Mouse (Mus musculus) intestine, postnatal 0 days (tissue): Measurements from ENCODE around the gene Cd6. TPM values are rescaled to one million over a fixed set of nuclear protein-coding genes. Genes with fewer than 3 reads are reported as not detected.

Experiments
- ATAC-seq: fragments of 200-750 bp; cut with Nextera tagmentation; 2 replicates; pipeline ENCODE4 v1.8.0; 2017; ENCODE audit warnings: mild to moderate bottlenecking, moderate TSS enrichment, moderate library complexity
- H3K27ac ChIP-seq: fragments of 300-500 bp; sonication (generic); 2 replicates; pipeline ENCODE4 v1.5.1; 2014; ENCODE audit warnings: mild to moderate bottlenecking, low read depth, low read length, moderate library complexity
- H3K27me3 ChIP-seq: fragments of 300-500 bp; sonication (generic); replicated peaks from 2 replicates; pipeline ENCODE4 v1.6.1; 2014; ENCODE audit warnings: low read length, mixed read lengths; ENCODE audit not compliant: control insufficient read depth, insufficient read depth
- H3K36me3 ChIP-seq: fragments of 300-500 bp; sonication (generic); 2 replicates; pipeline ENCODE4 v1.6.1; 2014; ENCODE audit warnings: mild to moderate bottlenecking, moderate library complexity; ENCODE audit not compliant: control insufficient read depth, insufficient read depth
- H3K4me1 ChIP-seq: fragments of 300-500 bp; sonication (generic); replicated peaks from 2 replicates; pipeline ENCODE4 v1.6.1; 2014; ENCODE audit warnings: antibody characterized with exemption, low read length, mixed read lengths; ENCODE audit not compliant: control insufficient read depth, insufficient read depth
- H3K4me2 ChIP-seq: fragments of 300-500 bp; sonication (generic); replicated peaks from 2 replicates; pipeline ENCODE4 v1.6.1; 2014; ENCODE audit warnings: low read depth, mild to moderate bottlenecking, moderate library complexity
- H3K4me3 ChIP-seq: fragments of 300-500 bp; sonication (generic); 2 replicates; pipeline ENCODE4 v1.5.1; 2014; ENCODE audit warnings: low read depth, low read length
- H3K9ac ChIP-seq: fragments of 300-500 bp; sonication (generic); 2 replicates; pipeline ENCODE4 v1.6.1; 2014; ENCODE audit warnings: mild to moderate bottlenecking, low read depth, low read length
- H3K9me3 ChIP-seq: fragments of 300-500 bp; sonication (generic); 2 replicates; pipeline ENCODE4 v1.6.1; 2016; ENCODE audit warnings: mixed run types; ENCODE audit not compliant: control insufficient read depth
- CTCF ChIP-seq: sonication (generic); IDR thresholded peaks from 2 replicates; pipeline ENCODE4 v1.5.1; 2016; ENCODE audit warnings: low read depth, mild to moderate bottlenecking, control low read depth, antibody characterized with exemption, moderate library complexity
- WGBS: fragments of 180-500 bp; shearing (Covaris S2); extraction: QIAGEN DNeasy Blood & Tissue Kit; methylation state at CpG from one replicate; pipeline ENCODE4 v1.1.7; 2014; 5-methylcytosine and 5-hydroxymethylcytosine counted together
- polyA plus RNA-seq: library from polyadenylated mRNA; unstranded; fragments of >200 nt; fragmentation: Nextera tagmentation; extraction: Ambion mirVana; gene quantifications from 2 replicates; pipeline ENCODE4 v1.2.1, GENCODE M21; 2015

The Cd6 gene
- polyA plus RNA-seq, 1 experiment from 2014 or later, result 0.05 TPM

GRCm38 (mm10) chr19:10740641-10741440 is 89.0 kb downstream of the Cd6 start:
- WGBS, result 27% methylated on average over 11 of the region's 11 CpGs
- H3K27ac ChIP-seq, result no peak overlapping the region
- ATAC-seq, result no peak

GRCm38 (mm10) chr19:10739916-10740315 is 89.9 kb downstream of the Cd6 start:
- Histone ChIP-seq H3K36me3 (no peaks in the 10 kb centered on the region), H3K4me1 (no peaks in the 10 kb centered on the region), H3K9me3 (no peaks in the 10 kb centered on the region), H3K27ac (no peak overlapping the region), H3K9ac (no peak overlapping the region), H3K4me3 (no peak overlapping the region), H3K27me3 (no peaks in the 10 kb centered on the region), H3K4me2 (no peak overlapping the region)
- WGBS, result 89% methylated on average over 4 of the region's 4 CpGs
- no peak for ATAC-seq
- no peak for TF ChIP-seq CTCF

More at GRCm38 (mm10) chr19:10740641-10741440, 89.0 kb downstream of the Cd6 start:
- Histone ChIP-seq H3K4me3 (no peak overlapping the region), H3K4me2 (no peak overlapping the region), H3K9ac (no peak overlapping the region), H3K36me3 (no peaks in the 10 kb centered on the region), H3K4me1 (no peaks in the 10 kb centered on the region), H3K9me3 (no peaks in the 10 kb centered on the region), H3K27me3 (no peaks in the 10 kb centered on the region)
- no peak for TF ChIP-seq CTCF

Other genes with a start within 250 kb of the Cd6 start
- 97.9 and 100 TPM in 2 replicates for gene Ddb1, start 224.7 kb downstream of the Cd6 start, polyA plus RNA-seq
- gene Tkfc, start 224.4 kb downstream of the Cd6 start, polyA plus RNA-seq, result 76.4 and 83.9 TPM in 2 replicates
- 7.1 and 8.4 TPM in 2 replicates for gene Vwce, start 195.8 kb downstream of the Cd6 start, polyA plus RNA-seq
- gene Pga5, start 152.0 kb downstream of the Cd6 start, polyA plus RNA-seq, result 5.0 and 24.6 TPM in 2 replicates
- 31.3 and 32.2 TPM in 2 replicates for gene Vps37c, start 141.3 kb downstream of the Cd6 start, polyA plus RNA-seq
- 0.12 and 0.18 TPM in 2 replicates for gene Cd5, start 91.1 kb downstream of the Cd6 start, polyA plus RNA-seq
- 0.93 and 0.94 TPM in 2 replicates for gene Slc15a3, start 9.7 kb upstream of the Cd6 start, polyA plus RNA-seq
- gene Tmem132a, start 39.9 kb upstream of the Cd6 start, polyA plus RNA-seq, result 7.1 and 7.5 TPM in 2 replicates
- gene Tmem109, start 51.9 kb upstream of the Cd6 start, polyA plus RNA-seq, result 35.8 and 36.2 TPM in 2 replicates
- 20.3 and 24.6 TPM in 2 replicates for gene Prpf19, start 65.2 kb upstream of the Cd6 start, polyA plus RNA-seq
- gene Zp1, start 90.6 kb upstream of the Cd6 start, polyA plus RNA-seq, result not detected in 2 replicates
- gene Ptgdr2, start 107.1 kb upstream of the Cd6 start, polyA plus RNA-seq, result not detected in 2 replicates
- 11.0 and 12.4 TPM in 2 replicates for gene Ccdc86, start 119.2 kb upstream of the Cd6 start, polyA plus RNA-seq
- 854 and 883 TPM in 2 replicates for gene Ms4a10, start 144.6 kb upstream of the Cd6 start, polyA plus RNA-seq
- gene Ms4a15, start 163.2 kb upstream of the Cd6 start, polyA plus RNA-seq, result 0.34 and 0.44 TPM in 2 replicates
- gene Ms4a18, start 188.0 kb upstream of the Cd6 start, polyA plus RNA-seq, result 30.9 and 31.8 TPM in 2 replicates